Mouse (Mus musculus) spleen, adult 2 months (tissue): ENCODE data around the gene Zfp282. TPM values are rescaled to one million over a fixed set of nuclear protein-coding genes. Genes with fewer than 3 reads are reported as not detected.

Source experiments
- DNase-seq, 2 experiments: peaks; one replicate each; pipeline versions ENCODE4 v3.0.0 to v3.0.0-alpha.2; 2012 to 2021; ENCODE audit warnings: low spot score in 2 of 2, low read depth in 1 of 2
- H3K27ac ChIP-seq: fragments of 200-500 bp; 2 replicates; pipeline ENCODE4 v1.5.1; 2012; ENCODE audit warnings: low read length, inconsistent platforms; ENCODE audit not compliant: insufficient read depth
- H3K27me3 ChIP-seq: fragments of 200-500 bp; 2 replicates; pipeline ENCODE4 v1.6.1; 2012; ENCODE audit warnings: mild to moderate bottlenecking, moderate library complexity, low read length, inconsistent platforms; ENCODE audit not compliant: control insufficient read depth, insufficient read depth
- H3K36me3 ChIP-seq: fragments of 200-500 bp; 2 replicates; pipeline ENCODE4 v1.6.1; 2012; ENCODE audit warnings: mild to moderate bottlenecking, low read length, inconsistent platforms; ENCODE audit not compliant: control insufficient read depth, insufficient read depth
- H3K4me1 ChIP-seq: fragments of 200-500 bp; 2 replicates; pipeline ENCODE4 v1.6.1; 2011; ENCODE audit warnings: inconsistent platforms; ENCODE audit not compliant: control insufficient read depth, insufficient read depth, insufficient read length
- H3K4me3 ChIP-seq: fragments of 200-500 bp; 2 replicates; pipeline ENCODE4 v1.5.1; 2011; ENCODE audit warnings: mild to moderate bottlenecking, inconsistent platforms; ENCODE audit not compliant: insufficient read depth, insufficient read length; ENCODE audit errors: extremely low read depth
- CTCF ChIP-seq: fragments of 200-500 bp; IDR thresholded peaks from 2 replicates; pipeline ENCODE4 v1.5.1; 2011; ENCODE audit warnings: mild to moderate bottlenecking, inconsistent platforms; ENCODE audit not compliant: insufficient read depth, insufficient read length, insufficient replicate concordance; ENCODE audit errors: extremely low read depth
- POLR2A ChIP-seq: fragments of 200-500 bp; IDR thresholded peaks from 2 replicates; pipeline ENCODE4 v1.6.1; 2011; ENCODE audit warnings: low read depth, low read length, inconsistent platforms
- WGBS: fragments of 180-500 bp; shearing (Covaris S2); methylation state at CpG from one replicate; pipeline ENCODE4 v1.1.7; 2018; 5-methylcytosine and 5-hydroxymethylcytosine counted together
- polyA plus RNA-seq: library from polyadenylated mRNA; depleted of rRNA; stranded (reverse); fragments of >200 nt; gene quantifications from 2 replicates; pipeline ENCODE4 v1.2.3, GENCODE M21; 2012; rRNA removed

The Zfp282 gene
- polyA plus RNA-seq = 6.3 and 7.3 TPM in 2 replicates

GRCm38 (mm10) chr6:47877058-47877457 is at the start of gene Zfp282:
TSS of gene Zfp282 (plus strand) at chr6:47877204.
- H3K36me3 ChIP-seq = peaks cover 3% of the 10 kb centered on the region
- H3K27me3 ChIP-seq = no peaks in the 10 kb centered on the region
- peak within 1 kb of the TSS; percentile 77 for H3K27ac ChIP-seq
- TF ChIP-seq POLR2A = no peak
- no peak for TF ChIP-seq CTCF
- peak within 1 kb of the TSS; percentile 75 for H3K4me3 ChIP-seq
- peaks cover 9% of the 10 kb centered on the region; the same call in 1 of the 2 replicates for H3K4me1 ChIP-seq
- DNase-seq = no peak
- WGBS = 4% methylated on average over 9 of the region's 9 CpGs

GRCm38 (mm10) chr6:47827462-47827861 is 49.5 kb upstream of the Zfp282 start:
- no peak for DNase-seq
- H3K27me3 ChIP-seq = no peaks in the 10 kb centered on the region
- no peaks in the 10 kb centered on the region for H3K36me3 ChIP-seq
- H3K4me3 ChIP-seq = no peak overlapping the region
- no peak overlapping the region for H3K27ac ChIP-seq
- no peak for TF ChIP-seq CTCF
- TF ChIP-seq POLR2A = no peak
- 94% methylated on average over 4 of the region's 4 CpGs for WGBS
- H3K4me1 ChIP-seq = no peaks in the 10 kb centered on the region

GRCm38 (mm10) chr6:47828950-47829349 is 48.1 kb upstream of the Zfp282 start:
- Histone ChIP-seq H3K4me1 (no peaks in the 10 kb centered on the region), H3K4me3 (no peak overlapping the region), H3K27ac (no peak overlapping the region), H3K36me3 (no peaks in the 10 kb centered on the region), H3K27me3 (no peaks in the 10 kb centered on the region)
- DNase-seq = no peak
- TF ChIP-seq POLR2A = no peak
- TF ChIP-seq CTCF = no peak
- 67% methylated on average over 1 of the region's 1 CpGs for WGBS

GRCm38 (mm10) chr6:47830104-47831078 is 46.6 kb upstream of the Zfp282 start, which contains the start of gene Zfp786:
TSS of gene Zfp786 (minus strand) at chr6:47830867.
- WGBS = 3% methylated on average over 64 of the region's 64 CpGs
- Histone ChIP-seq H3K4me1 (no peaks in the 10 kb centered on the region), H3K27me3 (no peaks in the 10 kb centered on the region), H3K27ac (no peak within 1 kb of the TSS), H3K4me3 (peak within 1 kb of the TSS; percentile 79), H3K36me3 (no peaks in the 10 kb centered on the region)
- TF ChIP-seq CTCF (peak; percentile 97), POLR2A (no peak)
- DNase-seq = peak; percentile 74 to 91

GRCm38 (mm10) chr6:47832220-47832619 is 44.8 kb upstream of the Zfp282 start:
- 89% methylated on average over 1 of the region's 1 CpGs for WGBS
- no peak overlapping the region for H3K4me3 ChIP-seq
- no peak overlapping the region for H3K27ac ChIP-seq
- TF ChIP-seq POLR2A (no peak), CTCF (no peak)
- no peaks in the 10 kb centered on the region; the same call in 1 of the 2 replicates for H3K4me1 ChIP-seq
- H3K27me3 ChIP-seq = no peaks in the 10 kb centered on the region
- DNase-seq = no peak
- H3K36me3 ChIP-seq = no peaks in the 10 kb centered on the region

- TF ChIP-seq POLR2A (peak; percentile 27), CTCF (peak; percentile 93)
- Histone ChIP-seq H3K27me3 (no peaks in the 10 kb centered on the region), H3K36me3 (no peaks in the 10 kb centered on the region), H3K27ac (peak within 1 kb of the TSS; percentile 94), H3K4me3 (peak within 1 kb of the TSS; percentile 98), H3K4me1 (no peaks in the 10 kb centered on the region; the same call in 1 of the 2 replicates)
- WGBS = under 1% methylated on average over 52 of the region's 52 CpGs
- peak; percentile 83 to 93 for DNase-seq
Measured at GRCm38 (mm10) chr6:47835482-47835983, 41.5 kb upstream of the Zfp282 start, which contains the start of gene Zfp398. TSS of gene Zfp398 (plus strand) at chr6:47835661.
